Comparison of ENCODE assay signal across 19 mouse cellular contexts in genomic region chr5:140378121-140378853, GRCm38 (mm10). TPM values are rescaled to one million over a fixed set of nuclear protein-coding genes. Genes with fewer than 3 reads are reported as not detected.
A peak's percentile ranks its signal among the peaks of the same experiment; 100 is the strongest.
DNase-seq lines count a peak whose midpoint lies in the region; ATAC-seq and TF ChIP-seq lines count a peak whose summit lies in the region.
"Had no signal": no experiment of that assay in that cellular context is flagged by ENCODE, and none has a peak within 500 bp of the region (broad histone marks: within the 10 kb centered on the region; RNA-seq: fewer than 3 reads in every experiment).

No protein-coding gene starts in this region.

- H3K4me2 ChIP-seq in lung, embryonic 14.5 days = no peak overlapping the region
- no peak overlapping the region for H3K4me2 ChIP-seq in lung, postnatal 0 days (replicated peaks; ENCODE audit: low read depth, low read length)
- H3K4me2 ChIP-seq in forebrain, embryonic 11.5 days (ENCODE audit: low read depth, low read length, severe bottlenecking) = no peak overlapping the region
- H3K4me2 ChIP-seq in intestine, embryonic 15.5 days (replicated peaks) = no peak overlapping the region
- H3K4me2 ChIP-seq: heart, embryonic 12.5 days; limb, embryonic 12.5 days; midbrain, embryonic 13.5 days had no signal

- no peak for TF ChIP-seq POLR2A in bone marrow macrophage, adult 2 months (IDR thresholded peaks at IDR 0.05; ENCODE audit: borderline replicate concordance, low read depth, low read length)

- no peaks in the 10 kb centered on the region for H3K36me3 ChIP-seq in lung, embryonic 14.5 days (ENCODE audit: insufficient read depth)
- H3K36me3 ChIP-seq in lung, postnatal 0 days (ENCODE audit: insufficient read depth, low read length) = no peaks in the 10 kb centered on the region
- H3K36me3 ChIP-seq in forebrain, embryonic 11.5 days (ENCODE audit: control insufficient read depth, insufficient read depth, low read length) = no peaks in the 10 kb centered on the region
- H3K36me3 ChIP-seq in intestine, embryonic 15.5 days = no peaks in the 10 kb centered on the region
- H3K36me3 ChIP-seq: heart, embryonic 12.5 days; limb, embryonic 12.5 days; midbrain, embryonic 13.5 days had no signal

- intact Hi-C loops in gastrocnemius, postnatal 36 days (cut with DNase I) = no loop called here

- no peak for ATAC-seq in lung, embryonic 14.5 days (ENCODE audit: insufficient read depth)
- ATAC-seq in lung, postnatal 0 days = no peak
- ATAC-seq in forebrain, embryonic 11.5 days (replicated peaks; ENCODE audit: low FRiP score) = no peak
- no peak for ATAC-seq in intestine, embryonic 15.5 days
- ATAC-seq: forebrain, embryonic 14.5 days; hindbrain, postnatal 0 days; midbrain, embryonic 13.5 days had no signal

- WGBS in lung, embryonic 14.5 days = 91% methylated on average over 6 of the region's 6 CpGs
- WGBS in lung, postnatal 0 days = 75% methylated on average over 6 of the region's 6 CpGs
- 94% methylated on average over 6 of the region's 6 CpGs for WGBS in forebrain, embryonic 11.5 days
- 91% methylated on average over 6 of the region's 6 CpGs for WGBS in intestine, embryonic 15.5 days

- TF ChIP-seq CTCF in lung, embryonic 14.5 days (IDR thresholded peaks at IDR 0.05; ENCODE audit: low read depth) = no peak
- no peak for TF ChIP-seq CTCF in lung, postnatal 0 days (IDR thresholded peaks at IDR 0.05)
- no peak for TF ChIP-seq CTCF in bone marrow macrophage, adult 2 months (IDR thresholded peaks at IDR 0.05; ENCODE audit: low read depth, low read length)

- no peak overlapping the region for H3K27ac ChIP-seq in lung, embryonic 14.5 days (ENCODE audit: low read depth)
- no peak overlapping the region for H3K27ac ChIP-seq in lung, postnatal 0 days (ENCODE audit: low read length)
- H3K27ac ChIP-seq in bone marrow macrophage, adult 2 months (ENCODE audit: insufficient read depth, low read depth, low read length) = peak overlapping the region; percentile 39
- no peak overlapping the region for H3K27ac ChIP-seq in forebrain, embryonic 11.5 days (ENCODE audit: low read depth, low read length)
- H3K27ac ChIP-seq in intestine, embryonic 15.5 days = no peak overlapping the region
- H3K27ac ChIP-seq: hindbrain, postnatal 0 days; limb, embryonic 12.5 days; liver, embryonic 14.5 days; midbrain, embryonic 13.5 days had no signal

- no peaks in the 10 kb centered on the region for H3K27me3 ChIP-seq in lung, embryonic 14.5 days (ENCODE audit: insufficient read depth, low read length)
- H3K27me3 ChIP-seq in lung, postnatal 0 days (replicated peaks; ENCODE audit: insufficient read depth, low read length) = no peaks in the 10 kb centered on the region
- no peaks in the 10 kb centered on the region for H3K27me3 ChIP-seq in forebrain, embryonic 11.5 days (ENCODE audit: control insufficient read depth, insufficient read depth, low read length)
- no peaks in the 10 kb centered on the region for H3K27me3 ChIP-seq in intestine, embryonic 15.5 days (replicated peaks)
- H3K27me3 ChIP-seq: heart, embryonic 12.5 days; limb, embryonic 12.5 days; midbrain, embryonic 13.5 days had no signal

- no peak for TF ChIP-seq EP300 in lung, postnatal 0 days (IDR thresholded peaks at IDR 0.05)

- H3K4me1 ChIP-seq in lung, embryonic 14.5 days (ENCODE audit: insufficient read depth) = no peaks in the 10 kb centered on the region
- H3K4me1 ChIP-seq in lung, postnatal 0 days (ENCODE audit: insufficient read depth, low read depth, low read length) = no peaks in the 10 kb centered on the region
- H3K4me1 ChIP-seq in bone marrow macrophage, adult 2 months (ENCODE audit: control insufficient read depth, insufficient read depth, low read length) = peaks cover 59% of the 10 kb centered on the region
- H3K4me1 ChIP-seq in forebrain, embryonic 11.5 days (replicated peaks; ENCODE audit: control insufficient read depth, insufficient read depth, low read length) = no peaks in the 10 kb centered on the region
- H3K4me1 ChIP-seq in intestine, embryonic 15.5 days (replicated peaks) = no peaks in the 10 kb centered on the region

- H3K9me3 ChIP-seq in lung, embryonic 14.5 days (ENCODE audit: low read depth, low read length) = no peaks in the 10 kb centered on the region
- no peaks in the 10 kb centered on the region for H3K9me3 ChIP-seq in lung, postnatal 0 days (ENCODE audit: low read length)
- H3K9me3 ChIP-seq in forebrain, embryonic 11.5 days (ENCODE audit: control insufficient read depth, low read length) = no peaks in the 10 kb centered on the region
- no peaks in the 10 kb centered on the region for H3K9me3 ChIP-seq in intestine, embryonic 15.5 days
- H3K9me3 ChIP-seq: heart, embryonic 12.5 days; limb, embryonic 12.5 days; midbrain, embryonic 13.5 days had no signal

- no peak overlapping the region for H3K9ac ChIP-seq in lung, embryonic 14.5 days
- H3K9ac ChIP-seq in lung, postnatal 0 days (replicated peaks; ENCODE audit: low read depth) = no peak overlapping the region
- H3K9ac ChIP-seq in forebrain, embryonic 11.5 days (ENCODE audit: low read length) = no peak overlapping the region
- H3K9ac ChIP-seq in intestine, embryonic 15.5 days = no peak overlapping the region
- H3K9ac ChIP-seq: heart, embryonic 12.5 days; limb, embryonic 12.5 days; liver, embryonic 14.5 days; midbrain, embryonic 13.5 days had no signal

- H3K4me3 ChIP-seq in lung, embryonic 14.5 days (ENCODE audit: low read depth, low read length) = no peak overlapping the region
- no peak overlapping the region for H3K4me3 ChIP-seq in lung, postnatal 0 days (ENCODE audit: low read depth, low read length)
- no peak overlapping the region for H3K4me3 ChIP-seq in bone marrow macrophage, adult 2 months (ENCODE audit: insufficient read depth, low read length)
- H3K4me3 ChIP-seq in forebrain, embryonic 11.5 days (ENCODE audit: low read depth, low read length) = no peak overlapping the region
- no peak overlapping the region for H3K4me3 ChIP-seq in intestine, embryonic 15.5 days (replicated peaks)
- H3K4me3 ChIP-seq: heart, embryonic 12.5 days; limb, embryonic 12.5 days; midbrain, embryonic 13.5 days; myocyte had no signal

- DNase-seq in gastrocnemius, adult 18-20 months (ENCODE audit: low spot score) = peak; percentile 20
- no peak for DNase-seq in gastrocnemius, postnatal 36 days
- peak; percentile 4 for DNase-seq in lung, embryonic 14.5 days
- no peak for DNase-seq in lung, postnatal 0 days (ENCODE audit: low spot score)
- DNase-seq in kidney, postnatal 36 days = peak; percentile 77 to 85
- no peak for DNase-seq in forebrain, embryonic 11.5 days (ENCODE audit: low spot score)
- DNase-seq: adrenal gland, postnatal 36 days; heart, postnatal 36 days; lung, postnatal 14 days; thymus, adult 18-20 months had no signal

RNA-seq across cellular contexts. Expression of gene Snx8, which starts 10.8 kb away (rescaled TPM):
- 10 to 100 TPM in 1 of 2 experiments, 1 to 10 TPM in 1; 8.0 to 10.7 TPM for total RNA-seq in gastrocnemius, adult 18-20 months (2021)
- 10 to 100 TPM in 1 of 2 experiments, 1 to 10 TPM in 1; 7.3 to 10.5 TPM for total RNA-seq in gastrocnemius, postnatal 36 days (2021)
- 8.3 and 9.5 TPM in 2 replicates for polyA plus RNA-seq in lung, embryonic 14.5 days (2014; fragmentation: Nextera tagmentation; extraction: Ambion mirVana)
- polyA plus RNA-seq in lung, postnatal 0 days (2015; fragmentation: Nextera tagmentation; extraction: Ambion mirVana) = 16.7 and 17.1 TPM in 2 replicates
- polyA plus RNA-seq in bone marrow macrophage, adult 2 months (2012; ENCODE audit: insufficient read depth, insufficient read length, missing spikeins) = 131 and 136 TPM in 2 replicates
- 10.6 and 12.3 TPM in 2 replicates for polyA plus RNA-seq in forebrain, embryonic 11.5 days (2014; fragmentation: Nextera tagmentation; extraction: Ambion mirVana)
- 23.0 and 27.2 TPM in 2 replicates for polyA plus RNA-seq in intestine, embryonic 15.5 days (2015; fragmentation: Nextera tagmentation; extraction: Ambion mirVana)

RNA-seq across cellular contexts. Expression of gene Eif3b, which starts 40.8 kb away (rescaled TPM):
- total RNA-seq in gastrocnemius, adult 18-20 months (2021) = 10 to 100 TPM; 78.9 to 84.5 TPM
- total RNA-seq in gastrocnemius, postnatal 36 days (2021) = 10 to 100 TPM; 76.1 to 76.8 TPM
- 172 and 184 TPM in 2 replicates for polyA plus RNA-seq in lung, embryonic 14.5 days (2014; fragmentation: Nextera tagmentation; extraction: Ambion mirVana)
- 69.8 and 81.5 TPM in 2 replicates for polyA plus RNA-seq in lung, postnatal 0 days (2015; fragmentation: Nextera tagmentation; extraction: Ambion mirVana)
- polyA plus RNA-seq in bone marrow macrophage, adult 2 months (2012; ENCODE audit: insufficient read depth, insufficient read length, missing spikeins) = 80.1 and 87.0 TPM in 2 replicates
- 177 and 215 TPM in 2 replicates for polyA plus RNA-seq in forebrain, embryonic 11.5 days (2014; fragmentation: Nextera tagmentation; extraction: Ambion mirVana)
- polyA plus RNA-seq in intestine, embryonic 15.5 days (2015; fragmentation: Nextera tagmentation; extraction: Ambion mirVana) = 127 and 142 TPM in 2 replicates

RNA-seq across cellular contexts. Expression of gene Mrm2, which starts 46.6 kb away (rescaled TPM):
- total RNA-seq in gastrocnemius, adult 18-20 months (2021) = 1 to 10 TPM; 5.8 to 6.2 TPM
- 1 to 10 TPM; 5.7 to 6.1 TPM for total RNA-seq in gastrocnemius, postnatal 36 days (2021)
- polyA plus RNA-seq in lung, embryonic 14.5 days (2014; fragmentation: Nextera tagmentation; extraction: Ambion mirVana) = 18.3 and 19.9 TPM in 2 replicates
- polyA plus RNA-seq in lung, postnatal 0 days (2015; fragmentation: Nextera tagmentation; extraction: Ambion mirVana) = 9.8 and 11.7 TPM in 2 replicates
- polyA plus RNA-seq in bone marrow macrophage, adult 2 months (2012; ENCODE audit: insufficient read depth, insufficient read length, missing spikeins) = 6.5 and 8.6 TPM in 2 replicates
- polyA plus RNA-seq in forebrain, embryonic 11.5 days (2014; fragmentation: Nextera tagmentation; extraction: Ambion mirVana) = 21.0 and 22.3 TPM in 2 replicates
- polyA plus RNA-seq in intestine, embryonic 15.5 days (2015; fragmentation: Nextera tagmentation; extraction: Ambion mirVana) = 19.0 and 19.7 TPM in 2 replicates

RNA-seq across cellular contexts. Expression of gene Nudt1, which starts 56.8 kb away (rescaled TPM):
- total RNA-seq in gastrocnemius, adult 18-20 months (2021) = 1 to 10 TPM; 4.8 to 6.4 TPM
- total RNA-seq in gastrocnemius, postnatal 36 days (2021) = 1 to 10 TPM; 4.7 to 5.9 TPM
- 44.2 and 47.5 TPM in 2 replicates for polyA plus RNA-seq in lung, embryonic 14.5 days (2014; fragmentation: Nextera tagmentation; extraction: Ambion mirVana)
- 17.9 and 19.4 TPM in 2 replicates for polyA plus RNA-seq in lung, postnatal 0 days (2015; fragmentation: Nextera tagmentation; extraction: Ambion mirVana)
- 11.8 and 12.9 TPM in 2 replicates for polyA plus RNA-seq in bone marrow macrophage, adult 2 months (2012; ENCODE audit: insufficient read depth, insufficient read length, missing spikeins)
- polyA plus RNA-seq in forebrain, embryonic 11.5 days (2014; fragmentation: Nextera tagmentation; extraction: Ambion mirVana) = 42.2 and 51.2 TPM in 2 replicates
- polyA plus RNA-seq in intestine, embryonic 15.5 days (2015; fragmentation: Nextera tagmentation; extraction: Ambion mirVana) = 48.5 and 52.5 TPM in 2 replicates

RNA-seq across cellular contexts. Expression of gene Mad1l1, which starts 56.9 kb away (rescaled TPM):
- total RNA-seq in gastrocnemius, adult 18-20 months (2021) = 1 to 10 TPM; 7.0 to 7.2 TPM
- 1 to 10 TPM; 6.5 to 7.1 TPM for total RNA-seq in gastrocnemius, postnatal 36 days (2021)
- 52.6 and 61.6 TPM in 2 replicates for polyA plus RNA-seq in lung, embryonic 14.5 days (2014; fragmentation: Nextera tagmentation; extraction: Ambion mirVana)
- polyA plus RNA-seq in lung, postnatal 0 days (2015; fragmentation: Nextera tagmentation; extraction: Ambion mirVana) = 18.4 and 19.0 TPM in 2 replicates
- polyA plus RNA-seq in bone marrow macrophage, adult 2 months (2012; ENCODE audit: insufficient read depth, insufficient read length, missing spikeins) = 16.5 and 18.0 TPM in 2 replicates
- 52.7 and 53.8 TPM in 2 replicates for polyA plus RNA-seq in forebrain, embryonic 11.5 days (2014; fragmentation: Nextera tagmentation; extraction: Ambion mirVana)
- 34.7 and 38.0 TPM in 2 replicates for polyA plus RNA-seq in intestine, embryonic 15.5 days (2015; fragmentation: Nextera tagmentation; extraction: Ambion mirVana)

Comparison
In these comparisons a context has a peak if more than half of its experiments do, and no peak if none do; other contexts are left out.
1. DNase-seq: peak in gastrocnemius, adult 18-20 months (single experiment), lung, embryonic 14.5 days (single experiment) and kidney, postnatal 36 days (2 of 2); none in gastrocnemius, postnatal 36 days (0 of 2), lung, postnatal 0 days (single experiment) and forebrain, embryonic 11.5 days (single experiment).